Mouse (Mus musculus): ENCODE results near the gene Cerk. TPM values are rescaled to one million over a fixed set of nuclear protein-coding genes. Genes with fewer than 3 reads are reported as not detected.
"Not testable (repeated sequence)": the region's sequence is repeated elsewhere in the genome, so short reads cannot be mapped to it uniquely, and the experiment has no call there.

Cerk gene
- total RNA-seq, 2 experiments from 2014 or later, result 22.7 to 41.2 TPM

- peak; percentile 21; the same call in 1 of the 2 replicates for ATAC-seq (ENCODE audit: poor library complexity, severe bottlenecking)
Measured at GRCm38 (mm10) chr15:86168505-86168867, 17.5 kb downstream of the Cerk start.

DNA sequence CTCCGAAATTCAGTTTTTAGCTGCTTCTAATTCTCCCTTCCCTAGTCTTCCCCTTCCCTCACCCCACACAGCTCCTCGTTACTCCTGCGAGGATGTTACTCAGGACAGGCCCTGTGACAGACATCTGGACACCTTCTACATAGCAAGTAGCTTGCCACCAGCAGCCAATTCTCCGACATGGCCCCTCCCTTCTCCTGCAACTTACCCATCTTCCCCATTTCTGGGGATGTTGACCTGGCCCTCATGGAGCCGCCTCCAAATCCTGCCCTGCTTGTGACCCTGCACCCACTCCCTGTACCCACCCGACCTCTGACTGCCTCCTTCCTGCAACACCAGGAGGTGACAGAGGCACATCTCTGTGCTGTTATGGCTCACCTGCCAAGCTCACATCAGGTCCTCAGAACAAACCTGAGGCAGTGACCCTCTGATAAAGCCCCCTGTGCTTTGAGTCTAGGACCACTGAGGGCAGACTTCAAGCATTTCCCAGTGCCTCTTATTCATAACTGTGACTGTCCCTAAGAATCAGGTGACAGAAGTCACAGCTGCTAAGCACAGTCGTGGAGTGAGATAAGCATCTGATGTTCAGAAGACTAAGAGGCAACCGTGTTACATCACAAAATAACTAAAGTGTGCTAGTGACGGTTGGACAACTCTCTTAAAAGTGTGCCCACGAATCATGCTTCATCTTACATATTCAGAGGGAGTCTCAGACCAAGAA lies 18.0 kb downstream of the Cerk start:
- ATAC-seq (ENCODE audit: poor library complexity, severe bottlenecking), result peak; percentile 30; the same call in 1 of the 2 replicates

DNA sequence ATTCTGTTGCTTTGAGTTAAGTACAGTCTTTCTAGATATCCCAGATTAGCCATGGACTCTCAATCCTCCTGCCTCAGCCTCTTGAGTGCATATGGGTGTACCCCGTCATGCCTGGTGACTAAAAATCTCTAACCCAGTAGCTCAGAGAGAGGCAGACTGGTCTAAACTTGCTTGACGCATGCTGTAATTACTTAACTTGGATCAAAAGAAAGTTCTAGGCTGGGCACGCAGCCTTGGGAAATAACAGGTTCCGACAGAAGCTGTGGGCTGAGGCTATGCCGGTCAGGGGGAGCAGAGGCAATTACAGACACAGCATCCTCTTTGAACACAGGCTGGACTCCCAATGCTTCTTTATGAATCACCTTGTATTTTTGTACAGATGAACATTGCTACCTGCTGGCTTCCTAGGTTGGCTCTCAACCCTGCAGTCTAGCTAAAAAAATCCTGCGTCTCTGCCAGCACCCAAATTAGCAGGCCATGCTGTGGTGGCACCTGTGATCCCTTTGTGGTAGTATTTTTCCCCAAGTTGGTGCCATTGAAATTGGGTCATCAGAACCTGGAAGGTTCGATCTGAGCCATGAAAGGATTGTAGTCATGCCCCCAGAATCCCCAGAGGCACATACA lies 18.8 kb downstream of the Cerk start:
- ATAC-seq (ENCODE audit: poor library complexity, severe bottlenecking), result no peak

- ATAC-seq (ENCODE audit: poor library complexity, severe bottlenecking), result no peak
Measured at GRCm38 (mm10) chr15:86165811-86166590, 19.9 kb downstream of the Cerk start.

DNA sequence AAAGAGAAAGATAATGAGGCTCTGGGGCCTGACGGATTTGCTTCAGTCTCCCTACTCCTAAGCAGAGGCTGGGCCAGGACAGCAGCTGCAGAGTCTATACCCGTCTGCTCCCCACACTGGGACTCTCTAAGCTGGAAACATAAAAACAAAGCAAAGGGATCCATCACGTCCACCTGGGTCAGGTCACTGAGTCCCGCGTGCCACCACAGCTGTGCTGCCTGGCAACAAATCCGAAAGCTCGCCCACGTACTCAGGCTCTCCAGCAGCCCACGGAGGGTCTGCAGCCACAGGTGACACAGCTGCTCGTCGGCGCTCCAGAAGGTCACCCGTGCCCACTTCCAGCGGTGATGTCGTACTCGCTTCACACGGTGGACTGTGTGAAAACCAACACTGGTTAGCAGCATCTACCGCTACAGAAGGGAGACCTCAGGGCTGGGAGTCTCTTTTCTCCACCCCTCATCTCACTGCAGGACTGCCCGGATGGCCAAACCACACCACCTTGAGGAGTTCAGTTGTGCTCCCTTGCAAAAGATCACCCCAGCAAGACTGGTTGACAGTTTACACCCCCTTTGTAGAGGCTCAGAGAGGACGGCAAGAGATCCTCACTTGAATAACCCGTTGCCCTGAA lies 21.1 kb downstream of the Cerk start:
- ATAC-seq (ENCODE audit: poor library complexity, severe bottlenecking), result no peak

DNA sequence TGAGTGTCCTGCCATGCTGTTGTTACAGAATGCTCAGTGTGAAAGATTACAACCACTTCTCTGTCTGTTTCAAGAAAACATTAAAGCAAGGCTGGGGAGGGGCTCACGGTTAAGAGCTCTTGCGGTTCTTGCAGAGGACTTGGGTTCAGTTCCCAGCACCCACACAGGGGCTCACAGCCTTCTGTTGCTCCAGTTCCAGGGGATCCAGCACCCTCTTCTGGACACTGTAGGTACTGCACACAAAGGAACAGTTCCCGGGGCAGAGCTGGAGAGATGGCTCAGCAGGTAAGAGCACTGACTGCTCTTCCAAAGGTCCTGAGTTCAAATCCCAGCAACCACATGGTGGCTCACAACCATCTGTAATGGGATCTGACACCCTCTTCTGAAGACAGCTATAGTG lies 24.1 kb downstream of the Cerk start:
- not testable (repeated sequence) for ATAC-seq (ENCODE audit: poor library complexity, severe bottlenecking)

DNA sequence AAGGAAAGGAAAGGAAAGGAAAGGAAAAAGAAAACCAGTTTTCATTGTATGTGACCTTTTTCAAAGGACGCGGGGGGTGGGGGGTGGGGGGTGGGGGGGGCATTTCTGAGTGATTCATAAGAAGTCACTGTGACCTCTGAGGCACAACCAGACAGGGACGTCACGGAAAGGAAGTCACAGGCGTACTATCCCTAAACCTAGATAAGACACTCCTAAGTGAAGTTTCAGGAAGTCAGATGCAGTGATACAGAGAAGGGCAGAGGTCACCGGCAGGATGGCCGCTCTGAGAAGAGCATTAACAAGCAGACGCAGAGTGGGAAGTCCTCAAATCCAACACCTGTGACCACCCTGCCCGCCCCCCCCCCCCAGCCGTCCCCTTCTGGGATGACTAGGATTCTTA lies 25.0 kb downstream of the Cerk start:
- ATAC-seq (ENCODE audit: poor library complexity, severe bottlenecking), result peak; percentile 59

DNA sequence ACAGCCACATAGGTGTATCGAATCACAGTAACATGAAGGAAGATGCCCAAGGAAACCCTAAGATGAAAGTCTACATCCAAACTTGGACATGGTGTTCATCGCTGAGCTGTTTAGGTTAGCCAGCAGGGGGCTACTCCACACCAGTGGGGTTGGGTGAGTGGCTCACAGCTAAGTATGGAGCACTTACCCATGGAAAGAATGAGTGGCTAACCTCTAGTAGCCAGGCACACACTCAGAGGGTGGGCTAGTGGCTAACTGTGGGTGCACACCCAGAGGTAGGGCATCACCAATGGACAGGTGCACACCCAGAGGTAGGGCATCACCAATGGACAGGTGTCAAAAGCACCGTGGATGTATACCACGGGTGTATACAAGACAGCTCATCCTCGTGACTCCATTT lies 26.2 kb downstream of the Cerk start:
- 0 out of 2 replicates have a peak, but pooled peaks have one; percentile 25 for ATAC-seq (ENCODE audit: poor library complexity, severe bottlenecking)

- no peak for ATAC-seq (ENCODE audit: poor library complexity, severe bottlenecking)
Measured at GRCm38 (mm10) chr15:86159093-86159492, 26.8 kb downstream of the Cerk start.

DNA sequence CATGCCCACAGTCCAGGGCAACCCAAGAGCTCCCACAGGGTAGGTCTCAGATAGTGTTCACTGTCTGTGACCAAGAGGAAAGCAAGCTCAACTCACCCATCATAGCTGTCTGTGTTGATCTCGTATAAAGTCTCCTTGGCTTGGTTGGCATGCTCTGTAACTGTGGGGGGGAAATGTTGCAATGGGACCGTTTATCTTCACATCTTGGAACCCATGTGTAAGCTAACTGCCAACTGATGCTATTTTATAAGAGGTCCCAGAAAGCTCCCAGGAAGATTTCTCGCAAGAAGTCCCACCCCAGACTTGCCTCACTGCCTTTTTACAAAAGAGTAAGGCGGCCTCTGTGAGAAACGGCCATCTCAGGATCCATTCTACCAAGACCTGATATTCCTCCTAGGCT lies 29.4 kb downstream of the Cerk start:
- ATAC-seq (ENCODE audit: poor library complexity, severe bottlenecking), result no peak

DNA sequence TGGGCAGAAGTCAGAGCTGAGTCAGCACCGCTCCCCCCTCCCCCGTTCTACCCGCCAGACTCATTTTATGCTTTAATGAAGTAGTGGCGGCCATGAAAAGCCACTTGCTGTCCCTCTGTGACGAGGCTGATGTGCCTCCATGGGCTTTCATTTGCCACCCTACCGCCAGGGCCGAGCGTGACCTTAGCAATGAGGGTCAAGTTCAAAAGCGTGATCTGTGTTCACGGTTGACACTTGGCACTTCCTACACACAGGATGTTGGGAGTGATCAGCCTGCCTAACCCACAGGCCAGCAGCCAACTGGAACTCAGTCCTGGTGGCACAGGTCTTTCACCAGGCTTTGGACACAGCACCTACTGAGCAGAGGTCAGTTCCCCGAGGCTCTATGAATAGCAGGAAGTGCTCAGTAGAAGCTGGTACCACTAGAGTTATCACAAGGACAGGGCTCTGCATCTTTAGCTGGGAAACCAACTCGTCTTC lies 32.4 kb downstream of the Cerk start:
- no peak for ATAC-seq (ENCODE audit: poor library complexity, severe bottlenecking)

GRCm38 (mm10) chr15:86150593-86150992 lies 35.3 kb downstream of the Cerk start:
- ATAC-seq (ENCODE audit: poor library complexity, severe bottlenecking), result no peak

DNA sequence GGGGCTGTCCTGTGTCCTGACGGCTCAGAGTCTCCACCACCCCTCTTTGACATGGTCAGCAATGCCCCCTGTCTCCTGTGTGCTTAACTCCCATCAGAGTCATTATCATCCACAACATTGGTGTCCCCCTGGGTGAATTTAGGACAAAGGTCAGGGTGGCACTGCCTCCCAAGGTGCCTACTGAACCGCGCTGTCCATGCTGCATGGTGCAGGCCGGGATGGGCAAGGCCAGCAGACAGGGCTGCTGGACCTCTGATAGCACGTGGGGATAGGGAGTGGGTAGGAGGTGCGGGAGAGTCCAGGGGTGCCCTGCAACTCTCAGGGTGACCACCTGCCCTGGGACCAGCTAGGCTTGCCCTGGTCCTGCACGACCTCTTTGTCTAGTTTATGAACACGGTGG lies 39.0 kb downstream of the Cerk start:
- no peak for ATAC-seq (ENCODE audit: poor library complexity, severe bottlenecking)

- no peak for ATAC-seq (ENCODE audit: poor library complexity, severe bottlenecking)
Measured at GRCm38 (mm10) chr15:86145046-86145445, 40.9 kb downstream of the Cerk start.

GRCm38 (mm10) chr15:86144577-86144976 lies 41.4 kb downstream of the Cerk start:
- ATAC-seq (ENCODE audit: poor library complexity, severe bottlenecking), result no peak

GRCm38 (mm10) chr15:86140323-86140722 lies 45.6 kb downstream of the Cerk start:
- peak; percentile 59 for ATAC-seq (ENCODE audit: poor library complexity, severe bottlenecking)

DNA sequence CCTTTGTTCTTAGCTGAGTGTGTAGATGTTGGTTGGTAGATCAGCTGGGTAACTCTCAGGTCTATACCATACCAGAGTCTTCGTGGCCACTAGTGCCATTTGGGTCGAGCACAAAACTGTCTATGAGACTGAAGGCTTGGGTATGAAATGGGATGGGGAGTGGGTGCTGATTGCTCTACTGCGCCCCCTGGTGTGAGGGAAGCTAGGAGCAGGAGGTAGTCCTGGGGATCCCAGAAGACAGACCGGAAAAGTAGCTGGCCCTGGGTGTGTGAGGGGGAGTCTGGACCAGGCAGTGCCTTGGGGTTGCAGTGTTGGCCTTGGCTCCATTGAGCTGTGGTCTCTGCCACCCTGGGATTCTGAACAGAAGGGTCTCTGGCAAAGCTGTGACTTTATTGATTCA lies 48.3 kb downstream of the Cerk start:
- peak; percentile 45; the same call in 1 of the 2 replicates for ATAC-seq (ENCODE audit: poor library complexity, severe bottlenecking)

DNA sequence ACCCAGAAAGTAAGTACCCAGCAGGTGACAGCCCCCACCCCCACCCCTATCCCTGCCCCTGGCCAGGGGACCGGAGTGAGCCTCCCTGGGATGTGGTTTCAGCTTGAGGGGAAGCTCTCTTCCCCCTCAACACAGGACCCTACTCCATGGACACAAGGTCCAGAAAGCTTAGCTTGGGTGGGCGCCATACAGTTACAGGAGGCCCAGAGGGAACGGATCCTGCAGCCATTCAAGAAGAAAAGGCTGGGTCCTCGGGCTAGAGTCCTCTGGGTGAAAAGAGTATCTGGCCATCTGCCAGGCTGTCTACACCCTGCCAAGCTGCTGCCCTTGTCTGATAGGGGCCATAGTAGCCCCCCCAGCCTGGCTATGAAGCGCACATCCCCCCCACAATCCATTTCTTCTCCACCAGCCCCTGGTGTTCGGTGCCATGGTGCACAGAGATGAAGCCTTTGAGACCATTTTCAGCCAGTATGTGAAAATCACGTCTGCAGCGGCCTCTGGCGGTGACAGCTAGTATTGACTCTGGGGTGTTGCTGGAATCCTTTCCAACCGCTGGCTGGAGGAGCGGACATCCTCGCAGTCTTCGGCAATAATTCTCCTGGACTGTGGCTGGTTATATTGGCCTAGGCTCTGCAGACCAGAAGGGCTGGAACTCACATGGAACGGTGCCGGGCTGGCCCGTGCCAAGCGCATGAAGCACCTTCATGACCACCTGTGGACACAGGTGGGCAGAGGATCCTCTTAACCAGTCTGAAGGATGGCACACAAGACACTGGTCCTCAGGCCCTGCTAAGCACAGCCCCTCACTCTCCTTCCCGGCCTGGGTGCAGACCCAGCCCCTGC lies 50.8 kb downstream of the Cerk start:
- ATAC-seq (ENCODE audit: poor library complexity, severe bottlenecking), result peak; percentile 75

DNA sequence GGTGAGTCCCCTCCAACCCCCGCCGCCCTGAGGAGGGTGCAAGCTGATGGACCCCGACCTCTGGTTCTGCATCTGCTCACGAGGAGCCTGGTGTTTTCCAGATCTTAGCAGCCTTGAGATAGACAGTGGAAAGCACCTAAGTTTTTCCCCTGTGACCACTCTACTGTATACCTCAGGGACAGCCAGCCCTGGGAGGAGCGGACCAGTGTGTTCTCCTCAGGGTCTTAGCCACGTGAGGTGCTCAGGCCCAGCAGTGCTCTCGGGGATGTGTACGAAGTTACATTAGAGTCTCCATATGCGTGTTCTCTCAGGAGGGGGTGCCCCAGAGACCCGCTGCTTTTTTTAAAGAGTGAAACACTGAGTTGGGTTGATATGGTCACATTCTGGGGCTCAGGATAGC lies 55.3 kb downstream of the Cerk start:
- no peak for ATAC-seq (ENCODE audit: poor library complexity, severe bottlenecking)

GRCm38 (mm10) chr15:86129036-86129435 lies 56.9 kb downstream of the Cerk start:
- no peak for ATAC-seq (ENCODE audit: poor library complexity, severe bottlenecking)
